Mouse (Mus musculus) megakaryocyte, adult 5-6 weeks (primary cell): ENCODE data around the gene Cs. TPM values are rescaled to one million over a fixed set of nuclear protein-coding genes. Genes with fewer than 3 reads are reported as not detected.
"Not testable (repeated sequence)": the region's sequence is repeated elsewhere in the genome, so short reads cannot be mapped to it uniquely, and the experiment has no call there.

ENCODE experiments used
- ATAC-seq: 2 replicates; pipeline ENCODE4 v1.8.0; 2016; ENCODE audit warnings: mild to moderate bottlenecking, inconsistent platforms; ENCODE audit not compliant: poor library complexity, severe bottlenecking
- total RNA-seq, 2 experiments: library from RNA; stranded (forward) in 1 of 2; stranded (reverse) in 1 of 2; fragments of 153-499, 151-499 nt in 1 of 2; fragments of 221-1000, 200-1000 nt in 1 of 2; gene quantifications; 2 replicates each; pipeline versions ENCODE4 v1.2.3 to v1.2.4; 2015 to 2017

Gene Cs
- total RNA-seq (2015) (158 and 160 TPM in 2 replicates), total RNA-seq (2017) (95.0 and 116 TPM in 2 replicates)

- ATAC-seq: peak; percentile 91
These were observed at the start of gene Cs for GRCm38 (mm10) chr10:128337306-128338181. Gene Cs (plus strand): TSS chr10:128337734.

DNA sequence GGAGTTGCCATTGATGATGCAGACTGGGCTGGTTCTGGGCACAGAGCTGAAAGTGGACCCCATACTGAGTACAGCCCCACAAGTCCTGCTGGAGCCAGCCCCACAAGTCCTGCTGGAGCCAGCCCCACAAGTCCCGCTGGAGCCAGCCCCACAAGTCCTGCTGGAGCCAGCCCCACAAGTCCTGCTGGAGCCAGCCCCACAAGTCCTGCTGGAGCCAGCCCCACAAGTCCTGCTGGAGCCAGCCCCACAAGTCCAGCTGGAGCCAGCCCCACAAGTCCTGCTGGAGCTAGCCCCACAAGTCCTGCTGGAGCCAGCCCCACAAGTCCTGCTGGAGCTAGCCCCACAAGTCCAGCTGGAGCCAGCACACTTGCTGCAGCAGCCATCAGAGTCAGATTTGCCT lies 46.9 kb upstream of the Cs start:
- ATAC-seq: not testable (repeated sequence)

- ATAC-seq: no peak
These were observed 41.0 kb upstream of the Cs start for GRCm38 (mm10) chr10:128296370-128297090.

- no peak for ATAC-seq
These were observed 40.3 kb upstream of the Cs start for GRCm38 (mm10) chr10:128297221-128297620.

DNA sequence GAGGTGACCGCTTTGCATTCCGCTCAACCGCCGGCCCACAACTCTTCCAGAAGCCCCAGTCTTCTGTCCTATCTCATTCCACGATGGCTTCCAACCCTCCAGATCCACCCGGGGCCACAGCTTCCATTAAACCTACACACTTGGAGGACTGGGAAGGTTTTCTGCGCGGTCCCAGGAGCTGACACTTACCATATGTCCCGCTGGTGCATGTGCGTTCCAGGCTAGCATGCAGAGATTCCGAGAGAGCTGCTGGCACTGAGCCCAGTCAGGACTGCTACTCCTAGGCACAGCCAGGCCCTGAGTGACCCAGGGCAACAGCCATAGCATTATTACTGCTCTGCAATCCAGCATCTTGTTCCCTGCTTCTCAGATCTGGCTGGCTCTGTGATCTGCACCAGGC lies 39.9 kb upstream of the Cs start:
- no peak for ATAC-seq

DNA sequence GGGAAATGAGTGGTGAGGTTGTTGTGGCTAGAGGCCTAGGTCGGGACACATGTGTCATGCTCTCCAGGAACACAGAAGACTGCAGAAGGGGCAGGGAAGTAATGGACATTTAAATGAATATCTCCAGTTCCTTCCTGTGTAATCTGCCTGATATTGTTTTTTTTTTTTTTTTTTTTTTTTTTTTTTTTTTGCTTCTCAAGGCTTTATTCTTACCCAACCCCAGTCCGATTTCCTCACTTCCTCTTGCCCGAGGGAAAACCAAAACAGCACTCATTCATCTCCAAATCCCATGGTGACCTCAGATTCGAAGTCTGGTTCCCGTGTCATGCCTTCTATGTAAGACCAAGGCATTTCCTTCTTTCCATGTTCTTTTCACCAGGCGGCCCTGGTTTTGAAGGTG lies 39.3 kb upstream of the Cs start:
- peak; percentile 38 for ATAC-seq

GRCm38 (mm10) chr10:128298702-128299171 lies 38.8 kb upstream of the Cs start, which contains the start of gene Il23a:
Gene Il23a (minus strand): TSS chr10:128298752.
- 0 out of 2 replicates have a peak, but pooled peaks have one; percentile 3 for ATAC-seq

DNA sequence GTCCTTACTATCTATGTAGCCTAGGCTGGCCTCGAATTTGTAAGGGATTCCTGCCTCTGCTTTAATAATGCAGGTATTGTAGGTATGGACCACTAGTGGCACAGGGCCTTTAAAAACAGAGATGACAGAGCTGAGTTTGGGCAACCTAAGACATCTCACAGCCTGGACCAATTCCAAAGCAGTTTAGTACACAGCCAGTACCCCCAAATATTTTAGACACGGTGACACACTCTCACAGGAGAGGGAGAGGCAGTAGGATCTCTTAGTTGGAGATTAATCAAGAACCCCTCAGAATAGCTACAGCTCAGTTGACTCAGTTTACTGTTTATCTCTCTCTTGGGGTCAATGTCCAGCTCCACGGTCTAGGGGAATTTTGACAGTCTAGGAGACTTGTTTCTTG lies 35.2 kb upstream of the Cs start:
- ATAC-seq: no peak

DNA sequence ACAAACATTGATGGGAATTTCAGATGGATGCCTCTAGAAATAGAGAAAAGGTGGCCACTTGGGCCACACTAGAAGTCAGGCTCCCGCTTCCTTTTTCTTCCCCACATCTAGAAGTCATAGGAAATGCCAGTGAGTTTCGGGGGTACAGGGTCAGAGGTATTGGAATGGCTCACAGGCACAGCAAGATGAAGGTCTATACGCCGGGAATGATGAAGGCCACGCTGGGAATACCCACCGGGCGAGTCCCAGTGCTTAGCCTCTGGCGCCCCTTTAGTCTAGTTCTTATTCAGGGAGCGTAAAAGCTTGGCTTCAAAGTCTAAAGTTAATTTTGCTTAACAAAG lies 34.8 kb upstream of the Cs start:
- peak; percentile 1; the same call in 1 of the 2 replicates for ATAC-seq

DNA sequence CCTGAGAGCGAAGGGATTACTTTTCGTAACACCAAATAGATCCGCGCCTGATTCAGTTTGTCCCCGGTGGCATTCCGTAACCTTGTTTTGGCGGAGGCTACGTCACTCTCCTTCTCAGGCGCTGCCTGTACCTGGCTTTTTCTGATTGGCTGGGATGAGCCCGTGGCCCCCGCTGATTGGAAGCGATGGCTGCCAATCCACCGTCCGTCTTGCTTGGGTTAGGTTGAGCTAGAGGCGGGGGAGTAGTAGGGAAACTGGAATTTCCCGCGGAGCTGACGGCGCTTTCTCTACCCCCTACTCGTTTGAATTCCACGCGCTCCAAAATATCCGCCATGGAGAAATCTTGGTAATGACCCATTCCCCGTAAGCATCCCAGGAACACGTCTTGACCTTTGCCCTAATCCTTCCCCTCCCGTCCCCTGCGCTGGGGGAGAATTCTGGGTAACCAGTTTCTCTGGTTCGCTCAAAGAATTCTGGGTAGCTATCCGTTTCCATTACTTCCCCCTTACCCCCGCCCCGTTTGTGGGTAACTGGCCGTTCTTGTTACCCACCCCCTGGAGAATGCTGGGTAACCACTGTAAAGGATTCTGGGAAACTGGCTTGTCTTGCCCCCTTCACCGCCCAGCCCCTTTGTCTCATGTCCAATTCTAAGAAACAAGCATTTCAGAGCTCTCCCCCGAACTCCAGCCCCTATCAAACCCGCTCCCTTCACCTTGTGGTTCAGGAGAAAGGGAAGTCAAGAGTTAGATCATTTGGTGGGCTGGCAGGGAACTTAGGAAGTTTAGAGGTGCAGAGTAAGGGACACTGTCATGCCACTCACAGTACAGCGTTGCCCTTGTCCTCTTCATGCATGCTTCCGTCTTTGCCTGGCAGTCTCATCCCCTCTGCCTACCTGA lies 34.2 kb upstream of the Cs start, which contains the start of gene Pan2:
TSS of gene Pan2 (plus strand) at position 210 of the 896 bp plus-strand sequence.
- peak; percentile 90 for ATAC-seq

DNA sequence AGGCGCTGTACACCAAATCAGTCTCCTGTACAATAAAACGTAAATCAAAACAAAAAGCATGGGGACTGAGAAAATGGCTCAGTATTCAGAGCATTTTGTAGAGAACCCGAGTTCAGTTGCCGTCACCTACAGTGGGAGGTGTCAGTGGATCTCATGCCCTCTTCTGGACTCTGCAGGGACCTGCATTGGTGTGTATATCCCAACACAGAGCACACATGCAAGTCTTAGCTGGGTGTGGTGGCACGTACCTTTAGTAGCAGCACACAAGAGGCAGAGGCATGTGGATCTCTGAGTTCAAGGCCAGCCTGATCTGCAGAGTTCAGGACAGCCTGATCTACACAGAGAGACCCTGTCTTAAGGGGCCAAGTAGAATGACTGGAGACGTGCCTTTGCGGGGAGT lies 27.9 kb upstream of the Cs start:
- no peak for ATAC-seq

DNA sequence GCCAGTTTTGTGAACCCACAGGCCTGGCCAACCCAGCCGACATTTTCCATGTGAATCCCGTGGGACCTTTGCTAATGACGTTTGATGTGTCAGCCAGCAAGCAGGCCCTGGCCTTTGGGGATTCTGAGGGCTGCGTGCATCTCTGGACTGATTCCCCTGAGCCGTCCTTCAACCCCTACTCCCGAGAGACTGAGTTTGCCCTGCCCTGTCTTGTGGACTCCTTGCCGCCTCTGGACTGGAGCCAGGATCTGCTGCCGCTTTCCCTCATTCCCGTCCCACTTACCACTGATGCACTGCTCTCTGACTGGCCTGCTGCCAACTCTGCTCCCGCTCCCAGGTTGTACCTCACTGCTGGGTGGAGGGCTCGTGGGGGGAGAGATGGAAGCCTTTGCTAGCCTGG lies 27.4 kb upstream of the Cs start:
- ATAC-seq: no peak

- no peak for ATAC-seq
These were observed 26.6 kb upstream of the Cs start for GRCm38 (mm10) chr10:128310902-128311301.

DNA sequence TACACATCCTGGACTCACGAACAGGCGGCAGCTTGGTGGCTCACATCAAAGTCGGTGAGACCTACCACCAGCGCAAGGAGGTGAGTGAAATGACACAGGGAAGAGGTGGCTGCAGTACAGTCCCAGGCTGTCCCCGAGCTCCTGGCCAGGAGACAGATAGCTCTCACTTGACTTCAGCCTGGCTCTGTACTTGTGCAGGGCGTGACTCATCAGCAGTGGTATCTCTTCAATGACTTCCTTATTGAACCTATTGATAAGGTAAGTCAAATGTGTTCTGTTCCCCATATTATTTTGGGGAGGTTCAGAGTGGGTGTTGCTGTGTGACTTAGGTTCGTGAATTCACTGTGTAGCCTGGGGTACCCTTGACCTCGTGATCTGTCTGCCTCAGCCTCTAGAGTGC lies 22.0 kb upstream of the Cs start:
- no peak for ATAC-seq

- no peak for ATAC-seq
These were observed 15.9 kb upstream of the Cs start for GRCm38 (mm10) chr10:128321641-128322040.

DNA sequence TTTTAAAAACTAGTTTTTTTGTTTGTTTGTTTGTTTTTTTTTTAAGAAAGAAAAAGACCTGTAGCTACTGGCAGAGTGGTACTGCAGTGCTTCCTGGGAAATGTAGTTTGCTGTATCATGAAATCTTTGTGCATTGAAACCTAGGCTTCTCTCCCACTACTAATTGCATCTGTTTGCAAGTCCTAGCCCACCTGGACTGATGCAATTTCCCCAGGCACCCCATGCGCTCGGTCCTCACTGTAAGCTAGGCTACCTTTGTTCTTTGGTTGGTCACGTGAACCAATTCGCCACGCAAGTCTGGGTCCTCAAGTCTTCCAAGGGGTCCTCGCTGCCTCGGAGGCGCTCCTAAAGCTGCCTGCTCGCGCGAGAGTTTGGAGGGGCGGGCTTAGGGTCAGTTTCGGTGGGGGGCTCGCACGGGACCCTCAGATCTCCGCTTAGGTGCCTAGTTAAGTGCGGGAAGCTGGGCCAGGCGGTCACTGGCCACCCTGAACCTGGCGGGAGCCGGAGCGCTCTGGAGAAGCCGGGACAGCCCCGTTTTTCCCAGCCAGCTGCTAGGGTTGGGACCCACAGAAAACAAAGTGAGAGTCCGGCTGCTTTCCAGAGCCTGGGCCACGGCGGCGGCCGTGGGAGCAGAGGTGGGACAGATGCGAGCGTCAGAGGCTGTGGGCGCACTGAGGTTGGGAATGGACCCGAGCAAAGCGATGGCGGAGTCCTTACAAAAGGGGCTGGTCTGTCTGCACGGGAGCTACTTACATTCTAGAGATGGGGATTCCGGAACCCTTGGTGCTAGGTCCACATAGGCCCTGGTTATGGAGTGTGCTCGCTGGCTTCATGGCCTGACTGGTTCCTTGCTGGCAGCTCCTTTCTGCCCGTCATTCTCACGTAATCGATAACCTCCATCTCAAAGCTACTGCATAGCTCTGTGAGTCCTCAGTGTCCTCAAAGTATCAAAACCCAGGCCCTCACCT lies 15.1 kb upstream of the Cs start, which contains the start of gene Cnpy2:
TSS of gene Cnpy2 (plus strand) at position 319 of the 968 bp plus-strand sequence.
- ATAC-seq: peak; percentile 80

DNA sequence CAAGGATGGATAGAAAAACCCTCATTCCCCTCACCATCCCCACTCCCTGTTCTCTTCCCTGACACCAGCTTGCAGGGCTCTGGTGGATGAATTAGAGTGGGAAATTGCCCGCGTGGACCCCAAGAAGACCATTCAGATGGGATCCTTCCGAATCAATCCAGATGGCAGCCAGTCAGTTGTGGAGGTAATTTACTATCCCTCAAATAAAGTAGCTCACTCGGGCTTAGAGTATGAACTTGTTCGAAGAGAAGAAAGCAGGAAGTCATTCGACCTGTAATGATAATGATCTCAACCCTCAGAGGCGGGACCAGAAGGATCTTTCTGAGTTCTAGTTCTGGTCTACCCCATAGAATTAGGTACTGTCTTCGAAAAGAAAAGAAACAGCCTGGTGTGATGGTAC lies 14.0 kb upstream of the Cs start:
- no peak for ATAC-seq

DNA sequence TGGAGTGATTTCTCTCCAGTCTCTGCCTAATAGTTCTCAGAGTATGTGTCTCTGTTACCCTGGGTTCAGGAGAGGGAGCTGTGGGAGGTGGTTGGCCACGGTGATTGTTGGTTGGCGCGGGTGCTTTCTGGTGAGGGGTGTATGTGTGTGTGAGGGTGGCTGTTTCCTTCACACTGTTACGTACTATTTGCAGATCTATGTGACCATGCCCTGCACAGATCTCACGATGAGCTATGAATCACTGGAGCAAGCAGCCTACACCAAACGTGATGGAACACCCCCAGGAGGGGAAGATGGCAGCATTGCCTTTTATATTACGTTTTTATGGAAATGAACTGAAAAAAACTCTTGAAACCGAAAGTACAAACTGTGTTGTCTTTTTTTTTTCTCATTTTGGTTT lies 10.7 kb upstream of the Cs start:
- ATAC-seq: no peak

GRCm38 (mm10) chr10:128327610-128328009 lies 9.9 kb upstream of the Cs start:
- no peak for ATAC-seq
